Mouse (Mus musculus) heart, adult 2 months (tissue): ENCODE measurements around the gene BC055324.

Experiments
- CTCF ChIP-seq: fragments of 200-600 bp; IDR thresholded peaks from 2 replicates; pipeline ENCODE4 v1.8.1; 2022; ENCODE audit warnings: antibody characterized with exemption, mild to moderate bottlenecking, moderate library complexity
- POLR2A ChIP-seq: fragments of 200-500 bp; IDR thresholded peaks from 2 replicates; pipeline ENCODE4 v1.6.1; 2011; ENCODE audit warnings: mild to moderate bottlenecking, low read depth, low read length, control low read depth; ENCODE audit not compliant: insufficient read depth

GRCm38 (mm10) chr1:163899575-163899974, 95.0 kb downstream of the BC055324 start:
- TF ChIP-seq POLR2A (no peak), CTCF (no peak)
